Mouse (Mus musculus): Measurements from ENCODE around the gene Olfr134. TPM values are rescaled to one million over a fixed set of nuclear protein-coding genes. Genes with fewer than 3 reads are reported as not detected.
"Not testable (repeated sequence)": the region's sequence is repeated elsewhere in the genome, so short reads cannot be mapped to it uniquely, and the experiment has no call there.

Olfr134 gene
- not detected in 2 replicates for polyA plus RNA-seq (2011; ENCODE audit: insufficient read length, low read depth, missing spikeins)

GRCm38 (mm10) chr17:38171088-38171487 is at the start of gene Olfr134:
TSS of gene Olfr134 (plus strand) at chr17:38171388.
- TF ChIP-seq CTCF (IDR thresholded peaks at IDR 0.05; ENCODE audit: borderline replicate concordance, insufficient read depth, low read length) = no peak
- TF ChIP-seq POLR2A (IDR thresholded peaks at IDR 0.05; ENCODE audit: low read depth, low read length) = no peak
- H3K4me1 ChIP-seq (ENCODE audit: control insufficient read depth, insufficient read depth, low read length) = no peaks in the 10 kb centered on the region
- no peak within 1 kb of the TSS for H3K27ac ChIP-seq (ENCODE audit: insufficient read depth, low read length)
- H3K4me3 ChIP-seq (ENCODE audit: insufficient read depth, low read length) = no peak within 1 kb of the TSS

DNA sequence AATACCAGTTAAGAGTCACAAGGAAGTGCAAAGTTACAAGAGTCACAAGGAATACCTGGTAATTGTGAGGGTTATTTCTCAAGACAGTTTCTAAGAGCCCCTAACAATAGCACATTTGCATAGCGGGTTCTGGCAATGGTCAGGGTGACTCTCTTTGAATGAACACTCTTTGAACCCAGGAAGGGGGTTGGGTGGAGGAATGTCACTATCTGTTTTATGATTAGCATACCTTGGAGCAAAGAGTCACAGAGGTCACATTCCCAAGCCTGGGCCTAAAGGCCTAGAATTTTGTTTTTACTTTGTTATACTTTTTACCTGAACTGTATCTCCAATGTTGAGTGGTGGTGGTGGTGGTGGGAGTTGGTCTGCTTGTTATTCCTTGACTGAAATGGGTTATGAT is 47.0 kb upstream of the Olfr134 start:
- not testable (repeated sequence) for H3K27ac ChIP-seq (ENCODE audit: insufficient read depth, low read length); H3K4me3 ChIP-seq (ENCODE audit: insufficient read depth, low read length); H3K4me1 ChIP-seq (ENCODE audit: control insufficient read depth, insufficient read depth, low read length)

DNA sequence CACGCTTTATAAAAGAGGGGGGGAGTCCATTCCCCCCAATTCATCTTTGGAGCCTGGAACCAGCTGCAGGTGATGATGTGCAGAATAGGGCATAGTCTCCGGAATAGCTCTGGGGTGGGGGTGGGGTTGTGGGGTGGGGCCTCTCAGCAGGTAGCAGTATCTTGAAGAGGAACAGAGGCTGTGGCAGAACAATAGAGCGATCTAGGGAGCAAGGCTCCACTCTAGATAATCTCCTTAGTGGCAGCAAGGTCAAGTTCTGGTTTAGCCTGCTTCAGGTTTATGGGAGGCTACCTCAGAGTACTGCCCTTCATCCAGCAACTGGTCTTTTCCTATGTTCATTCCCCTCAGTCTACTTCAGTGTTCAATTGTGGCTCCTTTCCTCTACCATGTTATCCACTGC is 45.8 kb upstream of the Olfr134 start:
- H3K4me1 ChIP-seq (ENCODE audit: control insufficient read depth, insufficient read depth, low read length); H3K27ac ChIP-seq (ENCODE audit: insufficient read depth, low read length); H3K4me3 ChIP-seq (ENCODE audit: insufficient read depth, low read length): not testable (repeated sequence)

DNA sequence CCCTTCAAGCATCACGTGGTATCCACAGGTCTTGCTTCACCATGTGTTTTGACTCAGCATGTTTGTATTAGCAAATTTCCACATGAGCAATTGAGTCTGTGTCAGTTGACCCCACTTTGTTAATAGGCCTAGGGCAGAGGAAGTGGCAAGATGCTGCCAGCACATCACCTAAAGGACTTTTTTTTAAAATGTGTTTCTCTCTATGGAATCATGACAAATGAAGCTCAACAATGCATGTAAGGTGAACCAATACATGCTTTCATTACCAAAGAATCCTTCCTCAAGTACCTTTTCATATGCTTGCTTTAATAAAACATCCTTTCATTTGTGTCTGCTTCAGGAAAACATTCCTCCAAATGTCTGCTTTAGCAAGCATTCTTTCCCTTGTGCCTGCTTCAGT is 36.8 kb upstream of the Olfr134 start, which contains the start of gene Olfr132:
Gene Olfr132 (minus strand): TSS at position 101 of the 400 bp plus-strand sequence.
- Histone ChIP-seq H3K27ac (ENCODE audit: insufficient read depth, low read length) (no peak within 1 kb of the TSS), H3K4me3 (ENCODE audit: insufficient read depth, low read length) (no peak within 1 kb of the TSS), H3K4me1 (ENCODE audit: control insufficient read depth, insufficient read depth, low read length) (no peaks in the 10 kb centered on the region)
- no peak for TF ChIP-seq POLR2A (IDR thresholded peaks at IDR 0.05; ENCODE audit: low read depth, low read length)
- TF ChIP-seq CTCF (IDR thresholded peaks at IDR 0.05; ENCODE audit: borderline replicate concordance, insufficient read depth, low read length) = no peak

GRCm38 (mm10) chr17:38144981-38145380 is 26.2 kb upstream of the Olfr134 start, which contains the start of gene Olfr133:
TSS of gene Olfr133 (plus strand) at chr17:38145281.
- H3K4me1 ChIP-seq (ENCODE audit: control insufficient read depth, insufficient read depth, low read length) = no peaks in the 10 kb centered on the region
- H3K4me3 ChIP-seq (ENCODE audit: insufficient read depth, low read length) = no peak within 1 kb of the TSS
- H3K27ac ChIP-seq (ENCODE audit: insufficient read depth, low read length) = no peak within 1 kb of the TSS
- TF ChIP-seq CTCF (IDR thresholded peaks at IDR 0.05; ENCODE audit: borderline replicate concordance, insufficient read depth, low read length) (no peak), POLR2A (IDR thresholded peaks at IDR 0.05; ENCODE audit: low read depth, low read length) (no peak)

DNA sequence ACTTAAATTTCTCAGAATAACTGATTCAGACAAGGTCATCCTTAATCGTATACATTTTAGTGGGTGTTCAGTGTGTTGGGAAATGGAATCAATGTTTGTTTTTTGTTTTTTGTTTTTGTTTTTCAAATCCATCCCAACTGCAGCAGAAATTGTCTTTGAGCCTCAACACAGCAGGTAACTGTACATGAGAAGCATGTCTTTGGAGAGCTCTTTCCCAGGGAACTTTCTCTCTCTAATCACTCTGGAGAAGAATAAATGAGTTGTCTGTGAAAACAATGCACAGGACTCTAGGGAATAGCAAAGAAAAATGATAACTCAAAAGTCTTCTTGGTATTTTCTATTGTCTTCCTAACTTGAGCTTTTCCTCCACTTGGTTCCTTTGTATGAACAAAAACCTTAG is 32.8 kb downstream of the Olfr134 start, which contains the start of gene Olfr135:
Gene Olfr135 (plus strand): TSS at position 301 of the 400 bp plus-strand sequence.
- Histone ChIP-seq H3K27ac (ENCODE audit: insufficient read depth, low read length) (no peak within 1 kb of the TSS), H3K4me1 (ENCODE audit: control insufficient read depth, insufficient read depth, low read length) (no peaks in the 10 kb centered on the region), H3K4me3 (ENCODE audit: insufficient read depth, low read length) (no peak within 1 kb of the TSS)
- TF ChIP-seq POLR2A (IDR thresholded peaks at IDR 0.05; ENCODE audit: low read depth, low read length) (no peak), CTCF (IDR thresholded peaks at IDR 0.05; ENCODE audit: borderline replicate concordance, insufficient read depth, low read length) (no peak)

Other genes with a start within 250 kb of the Olfr134 start
- gene Olfr761, start 218.3 kb upstream of the Olfr134 start, polyA plus RNA-seq (2011; ENCODE audit: insufficient read length, low read depth, missing spikeins) = not detected in 2 replicates
- gene Olfr129, start 111.3 kb upstream of the Olfr134 start, polyA plus RNA-seq (2011; ENCODE audit: insufficient read length, low read depth, missing spikeins) = 0.16 TPM in 1 of 2 replicates, not detected in the other
- gene Olfr130, start 107.5 kb upstream of the Olfr134 start, polyA plus RNA-seq (2011; ENCODE audit: insufficient read length, low read depth, missing spikeins) = not detected in 2 replicates
- not detected in 2 replicates for gene Olfr131, start 82.7 kb upstream of the Olfr134 start, polyA plus RNA-seq (2011; ENCODE audit: insufficient read length, low read depth, missing spikeins)
- gene Olfr132, start 36.9 kb upstream of the Olfr134 start, polyA plus RNA-seq (2011; ENCODE audit: insufficient read length, low read depth, missing spikeins) = not detected in 2 replicates
- not detected in 2 replicates for gene Olfr133, start 26.1 kb upstream of the Olfr134 start, polyA plus RNA-seq (2011; ENCODE audit: insufficient read length, low read depth, missing spikeins)
- not detected in 2 replicates for gene Olfr135, start 32.9 kb downstream of the Olfr134 start, polyA plus RNA-seq (2011; ENCODE audit: insufficient read length, low read depth, missing spikeins)
- not detected in 2 replicates for gene Olfr138, start 89.6 kb downstream of the Olfr134 start, polyA plus RNA-seq (2011; ENCODE audit: insufficient read length, low read depth, missing spikeins)
- gene Olfr137, start 136.2 kb downstream of the Olfr134 start, polyA plus RNA-seq (2011; ENCODE audit: insufficient read length, low read depth, missing spikeins) = not detected in 2 replicates
- gene Olfr136, start 158.4 kb downstream of the Olfr134 start, polyA plus RNA-seq (2011; ENCODE audit: insufficient read length, low read depth, missing spikeins) = not detected in 2 replicates
- not detected in 2 replicates for gene Esp36, start 248.8 kb downstream of the Olfr134 start, polyA plus RNA-seq (2011; ENCODE audit: insufficient read length, low read depth, missing spikeins)

All from embryonic fibroblast, embryonic 13.5 days (primary cell).